Mouse (Mus musculus): Measurements from ENCODE around the gene Pmf1. TPM values are rescaled to one million over a fixed set of nuclear protein-coding genes. Genes with fewer than 3 reads are reported as not detected.

Pmf1 gene
- polyA plus RNA-seq (2015; fragmentation: Nextera tagmentation; extraction: Ambion mirVana) = 61.2 and 62.5 TPM in 2 replicates

DNA sequence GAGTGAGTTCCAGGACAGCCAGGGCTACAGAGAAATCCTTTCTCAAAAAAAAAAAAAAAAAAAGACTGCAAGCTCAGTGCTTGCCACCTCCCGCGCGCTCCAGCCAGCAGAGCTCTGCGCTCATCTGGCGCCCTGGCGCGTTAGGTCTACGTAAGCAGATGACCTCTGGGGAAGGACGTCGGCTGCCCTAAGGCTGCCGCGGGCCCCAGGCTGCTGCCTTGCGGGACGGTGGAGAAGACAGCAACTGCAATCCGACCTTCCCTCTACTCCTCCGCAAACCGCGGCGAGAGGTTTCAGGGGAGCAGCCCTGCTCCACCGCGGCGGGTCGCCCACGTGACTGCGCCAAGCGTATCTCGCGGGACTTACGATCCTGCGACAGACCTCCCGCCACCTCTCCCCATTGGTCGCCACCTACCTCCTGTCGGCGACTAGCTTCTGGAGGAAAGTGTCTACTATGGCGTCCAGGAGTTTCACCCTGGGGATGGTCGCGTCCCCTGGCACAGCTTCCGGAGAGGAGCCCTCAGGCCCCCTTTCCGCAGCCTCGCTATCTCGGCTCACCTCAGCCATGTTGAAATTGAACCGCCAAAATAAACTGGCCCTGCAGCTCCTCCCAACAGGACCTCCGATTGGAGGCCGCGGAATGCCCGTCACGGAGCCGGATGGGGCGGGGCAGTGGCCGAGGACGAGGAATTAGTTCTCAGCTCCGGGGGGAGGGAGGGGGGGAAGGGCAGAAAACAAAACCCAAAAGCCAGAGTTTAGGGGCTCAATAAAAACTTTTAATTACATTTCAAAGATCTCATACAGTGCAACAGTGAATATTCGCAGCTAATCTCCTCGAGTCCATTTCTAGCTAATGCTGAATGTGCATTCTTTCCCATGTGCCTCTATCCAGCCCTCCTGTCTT is at the start of gene Pmf1:
Pmf1 (minus strand) TSS at position 591 of the 904 bp plus-strand sequence.
- Histone ChIP-seq H3K27ac (ENCODE audit: low read depth, low read length) (peak within 1 kb of the TSS; percentile 79), H3K4me1 (replicated peaks; ENCODE audit: control insufficient read depth, insufficient read depth, low read length) (peaks cover 3% of the 10 kb centered on the region; the same call in 1 of the 2 replicates), H3K4me2 (replicated peaks; ENCODE audit: low read depth) (peak within 1 kb of the TSS; percentile 73), H3K9me3 (ENCODE audit: control insufficient read depth) (no peaks in the 10 kb centered on the region), H3K36me3 (ENCODE audit: control insufficient read depth, insufficient read depth) (peaks cover 27% of the 10 kb centered on the region), H3K4me3 (ENCODE audit: low read depth, low read length) (peak within 1 kb of the TSS; percentile 47), H3K27me3 (replicated peaks; ENCODE audit: control insufficient read depth, insufficient read depth, low read length) (no peaks in the 10 kb centered on the region), H3K9ac (ENCODE audit: low read depth, low read length) (peak within 1 kb of the TSS; percentile 72)
- peak; percentile 89 for ATAC-seq
- TF ChIP-seq CTCF (IDR thresholded peaks at IDR 0.05; ENCODE audit: low read depth) = no peak
- under 1% methylated on average over 54 of the region's 54 CpGs for WGBS

DNA sequence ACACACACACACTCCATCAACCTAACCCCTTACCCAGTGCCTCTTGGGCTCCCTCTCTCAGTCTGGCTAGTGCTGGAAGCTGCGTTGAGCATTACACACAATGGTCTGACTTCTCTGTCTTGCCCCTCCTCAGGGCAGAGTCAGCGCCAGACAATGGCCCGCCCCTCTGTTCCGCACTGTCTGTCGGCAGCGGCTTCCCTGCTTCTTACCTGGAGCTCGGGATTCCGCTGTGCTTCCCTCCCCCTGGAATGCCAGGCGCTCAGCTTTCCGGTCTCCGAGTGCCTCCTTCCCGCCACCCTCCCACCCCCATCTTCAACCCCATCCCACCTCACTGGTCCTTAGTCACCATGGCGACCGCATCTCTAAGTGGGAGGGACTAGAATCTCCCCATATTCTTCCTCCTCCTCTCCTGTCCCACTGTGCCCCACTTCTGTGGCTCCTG is 48.7 kb upstream of the Pmf1 start:
- Histone ChIP-seq H3K27ac (ENCODE audit: low read depth, low read length) (no peak overlapping the region), H3K36me3 (ENCODE audit: control insufficient read depth, insufficient read depth) (no peaks in the 10 kb centered on the region), H3K27me3 (replicated peaks; ENCODE audit: control insufficient read depth, insufficient read depth, low read length) (peaks cover 5% of the 10 kb centered on the region), H3K9me3 (ENCODE audit: control insufficient read depth) (no peaks in the 10 kb centered on the region), H3K4me3 (ENCODE audit: low read depth, low read length) (no peak overlapping the region), H3K9ac (ENCODE audit: low read depth, low read length) (no peak overlapping the region), H3K4me2 (replicated peaks; ENCODE audit: low read depth) (0 out of 2 replicates have a peak overlapping the region, but pooled peaks have one; percentile 35), H3K4me1 (replicated peaks; ENCODE audit: control insufficient read depth, insufficient read depth, low read length) (no peaks in the 10 kb centered on the region)
- TF ChIP-seq CTCF (IDR thresholded peaks at IDR 0.05; ENCODE audit: low read depth) = 0 out of 2 replicates have a peak, but pooled peaks have one; percentile 8
- no peak for ATAC-seq
- 4% methylated on average over 14 of the region's 14 CpGs for WGBS

GRCm38 (mm10) chr3:88456746-88457532 is 46.8 kb upstream of the Pmf1 start:
- 59% methylated on average over 7 of the region's 7 CpGs for WGBS
- peaks cover 5% of the 10 kb centered on the region for H3K27me3 ChIP-seq (replicated peaks; ENCODE audit: control insufficient read depth, insufficient read depth, low read length)
- no peak for TF ChIP-seq CTCF (IDR thresholded peaks at IDR 0.05; ENCODE audit: low read depth)
- H3K27ac ChIP-seq (ENCODE audit: low read depth, low read length) = peak overlapping the region; percentile 95
- no peak overlapping the region for H3K4me2 ChIP-seq (replicated peaks; ENCODE audit: low read depth)
- H3K9ac ChIP-seq (ENCODE audit: low read depth, low read length) = no peak overlapping the region
- H3K4me1 ChIP-seq (replicated peaks; ENCODE audit: control insufficient read depth, insufficient read depth, low read length) = peaks cover 7% of the 10 kb centered on the region; the same call in 1 of the 2 replicates
- peaks cover 9% of the 10 kb centered on the region for H3K36me3 ChIP-seq (ENCODE audit: control insufficient read depth, insufficient read depth)
- H3K4me3 ChIP-seq (ENCODE audit: low read depth, low read length) = no peak overlapping the region
- H3K9me3 ChIP-seq (ENCODE audit: control insufficient read depth) = no peaks in the 10 kb centered on the region
- peak; percentile 15; the same call in 1 of the 2 replicates for ATAC-seq

- peak; percentile 47 for ATAC-seq
- 34% methylated on average over 8 of the region's 8 CpGs for WGBS
- Histone ChIP-seq H3K4me3 (ENCODE audit: low read depth, low read length) (no peak overlapping the region), H3K4me2 (replicated peaks; ENCODE audit: low read depth) (peak overlapping the region; percentile 66), H3K36me3 (ENCODE audit: control insufficient read depth, insufficient read depth) (peaks cover 15% of the 10 kb centered on the region), H3K27me3 (replicated peaks; ENCODE audit: control insufficient read depth, insufficient read depth, low read length) (peaks cover 5% of the 10 kb centered on the region), H3K4me1 (replicated peaks; ENCODE audit: control insufficient read depth, insufficient read depth, low read length) (peaks cover 10% of the 10 kb centered on the region; the same call in 1 of the 2 replicates), H3K9me3 (ENCODE audit: control insufficient read depth) (no peaks in the 10 kb centered on the region), H3K27ac (ENCODE audit: low read depth, low read length) (peak overlapping the region; percentile 95), H3K9ac (ENCODE audit: low read depth, low read length) (no peak overlapping the region)
- no peak for TF ChIP-seq CTCF (IDR thresholded peaks at IDR 0.05; ENCODE audit: low read depth)
These were observed 46.2 kb upstream of the Pmf1 start for GRCm38 (mm10) chr3:88456313-88456712.

GRCm38 (mm10) chr3:88455588-88456264 is 45.6 kb upstream of the Pmf1 start:
- H3K4me1 ChIP-seq (replicated peaks; ENCODE audit: control insufficient read depth, insufficient read depth, low read length) = peaks cover 10% of the 10 kb centered on the region; the same call in 1 of the 2 replicates
- H3K9ac ChIP-seq (ENCODE audit: low read depth, low read length) = peak overlapping the region; percentile 69
- H3K4me3 ChIP-seq (ENCODE audit: low read depth, low read length) = peak overlapping the region; percentile 29
- peak overlapping the region; percentile 95 for H3K27ac ChIP-seq (ENCODE audit: low read depth, low read length)
- H3K27me3 ChIP-seq (replicated peaks; ENCODE audit: control insufficient read depth, insufficient read depth, low read length) = peaks cover 5% of the 10 kb centered on the region
- ATAC-seq = peak; percentile 52
- peaks cover 15% of the 10 kb centered on the region for H3K36me3 ChIP-seq (ENCODE audit: control insufficient read depth, insufficient read depth)
- peak overlapping the region; percentile 66 for H3K4me2 ChIP-seq (replicated peaks; ENCODE audit: low read depth)
- no peak for TF ChIP-seq CTCF (IDR thresholded peaks at IDR 0.05; ENCODE audit: low read depth)
- H3K9me3 ChIP-seq (ENCODE audit: control insufficient read depth) = no peaks in the 10 kb centered on the region
- 43% methylated on average over 18 of the region's 18 CpGs for WGBS

All from intestine, postnatal 0 days (tissue).